Mouse (Mus musculus) cerebellum, adult 8-10 months (tissue): ENCODE measurements at regions not wholly inside any gene's neighbourhood (a gene's known extent, or its start where the extent isn't known, plus 50 kb on each side); places are given as distances from the start of the nearest gene placed in this dataset.
"Not testable (repeated sequence)": the region's sequence is repeated elsewhere in the genome, so short reads cannot be mapped to it uniquely, and the experiment has no call there.

ENCODE experiments used
- DNase-seq: peaks from one replicate; pipeline ENCODE4 v3.0.0; 2022

DNA sequence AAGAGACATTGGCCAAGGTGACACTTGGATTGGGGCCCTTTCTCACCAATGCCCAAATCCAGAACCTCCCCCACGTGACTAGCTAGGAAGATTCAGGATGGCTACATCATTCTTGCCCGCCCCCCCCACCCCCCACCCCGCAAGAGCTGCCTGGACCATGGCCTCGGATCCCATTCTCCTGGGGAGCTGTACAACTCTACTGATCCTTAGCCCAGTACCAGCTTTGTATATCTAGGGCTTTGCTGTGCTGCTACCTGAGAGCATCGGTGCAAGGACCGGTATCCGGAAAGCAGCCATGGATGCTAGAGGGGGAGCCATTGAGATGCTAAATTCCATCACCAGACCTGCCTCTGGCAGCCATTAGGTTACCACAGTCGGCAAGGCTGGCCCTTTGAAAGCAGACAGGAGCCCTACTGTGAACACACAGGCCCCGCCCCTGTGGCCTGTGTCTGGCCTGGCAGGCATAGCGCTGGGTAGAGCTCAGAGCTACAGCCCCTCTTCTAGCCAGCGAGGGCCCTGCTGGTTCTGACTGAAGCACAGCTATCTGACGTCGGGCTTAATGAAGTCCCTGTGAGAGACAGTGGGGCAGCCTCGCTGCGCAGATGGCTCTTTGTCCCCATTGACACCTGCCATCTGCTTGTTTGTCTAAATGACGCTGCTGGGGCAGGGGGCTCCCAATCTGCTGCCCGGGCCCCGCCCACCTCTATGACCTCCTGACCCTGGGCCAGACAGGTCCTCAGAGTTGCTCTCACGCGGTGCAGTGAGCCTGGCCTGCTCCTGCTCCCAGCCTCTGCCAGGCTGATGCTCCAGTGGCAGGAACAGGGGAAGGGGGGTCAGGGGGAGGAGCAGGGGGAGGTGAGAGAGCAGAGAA lies 128.9 kb downstream of the Dll1 start:
- DNase-seq, result no peak

DNA sequence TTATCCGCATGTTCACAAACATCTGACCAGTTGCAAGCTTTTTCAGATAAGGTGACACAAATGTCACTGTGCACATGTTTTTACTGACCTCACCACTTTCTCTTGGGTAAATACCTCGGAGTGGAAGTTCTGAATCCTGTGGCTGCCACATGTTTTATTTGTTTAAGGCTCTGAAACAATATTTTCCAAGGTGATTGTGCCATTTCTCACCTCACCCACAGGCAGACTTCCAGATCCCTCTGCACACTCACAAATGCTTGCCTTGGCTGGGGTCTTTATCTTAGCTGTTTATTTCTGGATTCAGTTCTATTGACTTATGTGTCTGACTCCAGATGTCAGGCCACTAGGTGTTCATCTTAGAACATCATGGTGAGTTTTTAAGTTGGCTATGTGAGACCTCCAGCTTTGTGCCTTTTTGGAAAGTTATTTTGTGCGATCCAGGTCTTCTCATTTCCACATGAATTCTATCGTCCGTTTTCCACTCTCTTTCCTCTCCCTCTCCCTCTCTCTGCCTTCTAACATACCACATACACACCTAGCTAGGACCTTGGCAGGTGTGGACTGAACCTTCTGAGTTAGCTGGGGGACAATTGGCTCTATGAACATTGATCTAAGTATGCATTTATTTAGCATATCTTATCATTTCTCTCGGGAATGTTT lies 133.6 kb downstream of the Dll1 start:
- no peak for DNase-seq

GRCm38 (mm10) chr17:15242356-15242755 lies 134.3 kb downstream of the Dll1 start:
- DNase-seq, result no peak

DNA sequence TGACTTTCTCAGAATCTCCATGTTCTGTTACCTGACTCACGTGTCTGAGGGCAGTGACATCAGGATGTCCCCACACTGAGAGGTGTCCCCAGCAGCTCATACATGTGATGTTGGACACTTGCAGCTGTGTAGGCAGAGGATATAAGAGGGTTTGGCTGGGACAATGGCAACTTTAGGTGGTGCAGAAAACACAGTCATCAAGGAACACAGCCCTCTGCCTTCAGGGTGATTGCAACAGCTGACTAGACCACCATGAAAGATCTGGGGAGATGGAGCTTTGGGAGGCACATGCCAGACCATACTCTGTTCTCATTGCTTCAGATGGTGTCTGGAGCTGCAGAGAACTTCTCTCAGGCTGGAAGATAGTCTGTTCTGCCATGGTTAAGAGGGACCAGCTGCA lies 135.2 kb downstream of the Dll1 start:
- no peak for DNase-seq

GRCm38 (mm10) chr17:15240641-15241040 lies 136.0 kb downstream of the Dll1 start:
- DNase-seq, result not testable (repeated sequence)

- DNase-seq, result no peak
Measured at GRCm38 (mm10) chr17:15240011-15240410, 136.7 kb downstream of the Dll1 start.

DNA sequence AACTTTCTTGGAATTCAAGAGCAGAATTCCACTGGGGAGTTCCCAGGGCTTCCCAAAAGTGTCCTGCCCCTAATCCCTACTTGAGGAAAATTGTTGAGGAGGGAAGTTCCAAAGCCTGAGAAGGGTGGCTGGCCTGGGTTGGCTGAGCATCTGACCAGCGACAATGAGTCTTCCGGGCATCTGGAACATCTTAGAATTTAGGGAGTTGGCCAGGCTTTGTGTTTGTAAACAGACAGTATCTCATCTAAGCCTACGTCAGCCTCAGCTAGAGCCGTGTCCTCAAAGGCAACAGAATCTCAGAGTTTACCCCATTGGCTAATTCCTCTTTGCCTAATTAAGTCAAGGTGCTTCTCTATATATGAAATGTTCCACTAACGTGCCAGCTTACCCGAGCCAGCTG lies 141.6 kb downstream of the Dll1 start:
- DNase-seq, result no peak

DNA sequence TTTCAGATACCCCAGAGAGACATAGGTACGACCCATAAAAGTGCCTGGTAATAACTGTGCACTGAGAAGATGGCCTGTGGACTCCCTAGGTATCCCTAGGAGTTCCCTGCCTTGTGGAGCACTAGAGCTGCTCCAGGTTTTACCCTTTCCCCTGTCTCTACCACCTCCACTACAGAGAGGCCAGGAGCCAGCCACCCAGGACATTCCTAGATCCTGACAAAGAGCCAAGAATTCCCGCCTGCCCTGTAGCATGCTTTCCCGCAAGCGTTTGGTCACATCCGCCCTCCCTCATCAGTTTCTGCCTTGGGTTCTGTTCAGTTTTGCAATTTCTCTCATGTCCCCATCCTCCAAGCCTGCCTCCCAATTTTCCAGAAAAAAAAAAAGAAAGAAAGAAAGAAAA lies 145.5 kb downstream of the Dll1 start:
- no peak for DNase-seq

- DNase-seq, result no peak
Measured at GRCm38 (mm10) chr17:15229159-15229558, 147.5 kb downstream of the Dll1 start.

GRCm38 (mm10) chr17:15228077-15228476 lies 148.6 kb downstream of the Dll1 start:
- no peak for DNase-seq

GRCm38 (mm10) chr17:15223826-15224225 lies 152.8 kb downstream of the Dll1 start:
- no peak for DNase-seq

DNA sequence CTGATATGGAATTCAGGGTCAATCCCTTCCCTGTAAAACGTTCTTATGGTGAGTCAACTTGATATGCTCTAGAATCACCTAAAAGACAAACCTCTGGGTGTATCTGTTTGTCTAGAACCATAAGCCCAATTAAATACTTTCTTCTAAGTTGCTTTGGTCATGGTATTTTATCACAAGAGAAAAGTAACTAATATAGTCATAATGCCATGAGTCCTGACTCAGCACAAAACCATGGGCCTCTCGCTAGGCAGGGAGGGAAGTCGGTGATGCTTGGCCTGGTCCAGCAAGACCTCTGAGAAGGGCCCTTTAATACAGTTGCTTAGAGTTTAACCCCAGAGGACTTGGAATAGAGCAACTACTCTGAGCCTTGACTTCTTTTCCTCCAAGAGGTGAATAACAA lies 153.7 kb downstream of the Dll1 start:
- DNase-seq, result no peak

GRCm38 (mm10) chr17:15214157-15214685 lies 162.5 kb downstream of the Dll1 start:
- no peak for DNase-seq

DNA sequence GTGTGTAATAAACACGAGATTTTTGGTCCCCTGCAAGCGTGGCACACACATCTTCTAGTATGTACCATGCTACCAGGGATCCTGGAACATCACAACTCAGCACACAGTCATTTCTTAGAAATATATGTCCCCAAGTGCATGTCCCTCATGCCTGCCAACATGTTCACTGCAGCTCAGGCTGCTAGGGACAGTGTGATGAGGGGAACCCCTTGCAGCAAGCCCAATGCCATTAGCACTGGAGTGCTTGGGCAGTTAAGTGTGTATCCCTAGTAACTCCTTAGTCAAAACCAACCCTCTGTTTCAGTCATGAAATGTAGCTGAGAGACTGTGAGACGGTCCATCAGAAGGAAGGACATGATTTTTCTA lies 167.5 kb upstream of the Gm3448 start:
- DNase-seq, result no peak

DNA sequence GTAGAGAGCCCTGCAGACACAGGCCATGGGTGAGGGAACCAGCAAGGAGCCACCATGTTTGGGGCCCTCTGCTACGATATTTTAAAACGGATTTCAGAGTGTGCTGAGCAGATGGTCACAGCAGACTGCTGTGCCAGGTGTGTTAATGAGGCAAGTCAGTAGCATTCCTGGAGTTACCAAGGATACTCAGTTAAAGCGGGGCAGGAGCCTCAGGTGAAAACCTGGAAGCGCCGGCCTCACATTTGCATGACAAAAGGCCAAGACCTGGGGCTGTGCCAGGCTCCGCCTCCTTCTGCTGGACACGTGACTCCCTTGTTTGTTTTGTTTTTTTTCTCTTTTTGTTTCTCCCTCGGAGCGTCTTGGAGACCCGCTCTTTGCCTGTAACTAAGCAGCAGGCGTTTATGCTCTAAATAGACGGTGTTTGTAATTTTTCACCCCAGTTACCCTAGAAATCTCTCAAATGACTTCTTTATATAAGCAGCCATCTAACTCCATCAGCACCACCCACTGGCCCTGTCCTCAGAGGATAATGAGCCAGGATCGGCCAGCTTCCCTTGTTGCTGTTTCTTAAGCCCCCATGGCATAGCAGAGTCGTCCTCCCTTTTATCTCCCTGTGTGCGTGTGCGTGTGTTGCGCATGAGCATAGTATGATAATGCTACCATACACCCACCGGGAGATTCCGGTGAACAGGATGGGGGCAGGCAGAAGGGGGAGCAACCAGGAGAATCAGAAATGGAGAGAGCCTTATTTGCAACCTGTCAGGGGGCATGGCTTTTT lies 166.9 kb upstream of the Gm3448 start:
- DNase-seq, result peak; percentile 45

- no peak for DNase-seq
Measured at GRCm38 (mm10) chr17:15207182-15208029, 166.1 kb upstream of the Gm3448 start.

- DNase-seq, result no peak
Measured at GRCm38 (mm10) chr17:15205799-15206198, 164.5 kb upstream of the Gm3448 start.

DNA sequence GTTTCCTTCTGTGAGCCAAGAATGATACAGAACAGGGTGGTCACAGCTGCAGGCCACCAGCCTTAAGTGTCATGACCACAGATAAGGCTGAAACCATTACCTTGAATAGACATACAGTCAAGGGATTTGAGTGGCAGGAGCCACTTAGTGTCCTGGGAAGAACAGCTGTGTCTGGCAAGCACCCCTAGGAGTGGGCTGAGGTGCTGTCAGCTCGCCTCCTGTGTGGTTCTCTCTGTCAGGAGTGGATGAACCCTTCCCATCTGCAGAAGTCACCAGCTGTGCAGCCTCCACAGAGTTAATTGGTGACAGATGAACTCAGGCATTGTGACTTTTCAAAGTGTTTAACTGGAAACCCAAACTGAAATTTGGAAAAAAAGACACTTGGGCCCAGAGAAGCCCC lies 163.2 kb upstream of the Gm3448 start:
- no peak for DNase-seq

- no peak for DNase-seq
Measured at GRCm38 (mm10) chr17:15199235-15199634, 157.9 kb upstream of the Gm3448 start.

DNA sequence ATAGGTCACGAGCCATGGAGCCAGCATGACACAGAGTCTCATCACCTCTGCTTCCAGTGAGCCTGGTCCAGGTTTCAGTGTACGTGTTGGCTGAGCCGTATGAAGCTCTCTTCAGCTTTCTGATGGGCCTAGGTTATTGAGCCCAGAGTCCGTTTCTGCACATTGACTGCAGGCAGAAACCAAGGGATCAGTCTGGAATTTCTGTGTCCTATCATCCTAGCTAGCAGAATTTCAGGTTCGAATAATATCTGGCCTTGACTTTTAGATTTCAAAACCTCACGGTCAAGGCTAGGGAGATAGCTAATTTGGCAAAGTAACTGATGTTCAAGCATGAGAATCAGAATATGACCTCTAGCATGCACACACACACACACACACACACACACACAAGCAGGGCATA lies 156.0 kb upstream of the Gm3448 start:
- no peak for DNase-seq

GRCm38 (mm10) chr17:15195819-15196218 lies 154.5 kb upstream of the Gm3448 start:
- no peak for DNase-seq

- DNase-seq, result no peak
Measured at GRCm38 (mm10) chr17:15194894-15195461, 153.6 kb upstream of the Gm3448 start.
